Mouse (Mus musculus) thymus, adult 2 months (tissue): ENCODE data around the gene Hexdc. TPM values are rescaled to one million over a fixed set of nuclear protein-coding genes. Genes with fewer than 3 reads are reported as not detected.

Experiments used
- DNase-seq: peaks from one replicate; pipeline ENCODE4 v3.0.0; 2021
- H3K27ac ChIP-seq: fragments of 200-500 bp; 2 replicates; pipeline ENCODE4 v1.5.1; 2012; ENCODE audit warnings: low read length, control low read depth; ENCODE audit not compliant: control insufficient read depth, insufficient read depth
- H3K27me3 ChIP-seq: fragments of 200-500 bp; 2 replicates; pipeline ENCODE4 v1.6.1; 2012; ENCODE audit warnings: mild to moderate bottlenecking, low read length, moderate library complexity, mixed read lengths; ENCODE audit not compliant: control insufficient read depth, insufficient read depth
- H3K36me3 ChIP-seq: fragments of 200-500 bp; 2 replicates; pipeline ENCODE4 v1.6.1; 2012; ENCODE audit warnings: mild to moderate bottlenecking, low read length, moderate library complexity; ENCODE audit not compliant: control insufficient read depth, insufficient read depth
- H3K4me1 ChIP-seq: fragments of 200-500 bp; replicated peaks from 2 replicates; pipeline ENCODE4 v1.6.1; 2012; ENCODE audit warnings: low read length; ENCODE audit not compliant: control insufficient read depth, insufficient read depth
- H3K4me3 ChIP-seq: fragments of 200-500 bp; 2 replicates; pipeline ENCODE4 v1.5.1; 2012; ENCODE audit warnings: mild to moderate bottlenecking, low read length, control low read depth, moderate library complexity; ENCODE audit not compliant: control insufficient read depth, insufficient read depth
- CTCF ChIP-seq: fragments of 200-500 bp; IDR thresholded peaks from 2 replicates; pipeline ENCODE4 v1.5.1; 2012; ENCODE audit warnings: mild to moderate bottlenecking, control low read depth, low read length, moderate library complexity, borderline replicate concordance; ENCODE audit not compliant: control insufficient read depth, poor library complexity, insufficient read depth; ENCODE audit errors: extremely low read depth
- POLR2A ChIP-seq: fragments of 200-500 bp; IDR thresholded peaks from 2 replicates; pipeline ENCODE4 v1.6.1; 2012; ENCODE audit warnings: mild to moderate bottlenecking, low read length, control low read depth, moderate library complexity; ENCODE audit not compliant: control insufficient read depth, poor library complexity, insufficient read depth; ENCODE audit errors: extremely low read depth
- WGBS: fragments of 180-500 bp; shearing (Covaris S2); methylation state at CpG from one replicate; pipeline ENCODE4 v1.1.7; 2018; 5-methylcytosine and 5-hydroxymethylcytosine counted together
- polyA plus RNA-seq: library from polyadenylated mRNA; depleted of rRNA; stranded (reverse); fragments of >200 nt; gene quantifications from 2 replicates; pipeline ENCODE4 v1.2.3, GENCODE M21; 2012

The Hexdc gene
- polyA plus RNA-seq, 1 experiment = 15.0 TPM

GRCm38 (mm10) chr11:121221321-121222010 lies 17.2 kb downstream of the Hexdc start:
- TF ChIP-seq POLR2A (no peak), CTCF (no peak)
- no peak overlapping the region for H3K27ac ChIP-seq
- no peaks in the 10 kb centered on the region for H3K27me3 ChIP-seq
- no peak for DNase-seq
- H3K4me3 ChIP-seq = no peak overlapping the region
- peaks cover 50% of the 10 kb centered on the region for H3K36me3 ChIP-seq
- WGBS = 95% methylated on average over 6 of the region's 6 CpGs
- H3K4me1 ChIP-seq = no peaks in the 10 kb centered on the region

- Histone ChIP-seq H3K36me3 (peaks cover 39% of the 10 kb centered on the region), H3K27ac (peak overlapping the region; percentile 78), H3K27me3 (no peaks in the 10 kb centered on the region), H3K4me1 (peaks cover 10% of the 10 kb centered on the region), H3K4me3 (peak overlapping the region; percentile 92)
- WGBS = 3% methylated on average over 21 of the region's 21 CpGs
- peak; percentile 21 for DNase-seq
- no peak for TF ChIP-seq CTCF
- no peak for TF ChIP-seq POLR2A
These were observed 24.1 kb downstream of the Hexdc start for GRCm38 (mm10) chr11:121228129-121229017.

GRCm38 (mm10) chr11:121229018-121229439 lies 24.8 kb downstream of the Hexdc start, which contains the start of gene Cybc1:
TSS of gene Cybc1 (minus strand) at chr11:121229322.
- TF ChIP-seq CTCF (peak; percentile 72; the same call in 1 of the 2 replicates), POLR2A (peak; percentile 79)
- peaks cover 10% of the 10 kb centered on the region for H3K4me1 ChIP-seq
- DNase-seq = peak; percentile 84
- H3K36me3 ChIP-seq = peaks cover 32% of the 10 kb centered on the region
- WGBS = under 1% methylated on average over 23 of the region's 23 CpGs
- peak within 1 kb of the TSS; percentile 92 for H3K4me3 ChIP-seq
- H3K27ac ChIP-seq = peak within 1 kb of the TSS; percentile 78
- no peaks in the 10 kb centered on the region for H3K27me3 ChIP-seq

- no peak overlapping the region for H3K4me3 ChIP-seq
- H3K4me1 ChIP-seq = peaks cover 10% of the 10 kb centered on the region
- no peak overlapping the region for H3K27ac ChIP-seq
- TF ChIP-seq POLR2A (no peak), CTCF (no peak)
- no peak for DNase-seq
- no peaks in the 10 kb centered on the region for H3K27me3 ChIP-seq
- H3K36me3 ChIP-seq = peaks cover 11% of the 10 kb centered on the region
- 94% methylated on average over 4 of the region's 4 CpGs for WGBS
These were observed 27.0 kb downstream of the Hexdc start for GRCm38 (mm10) chr11:121231191-121231590.

- no peak for TF ChIP-seq POLR2A
- no peak for TF ChIP-seq CTCF
- no peaks in the 10 kb centered on the region for H3K27me3 ChIP-seq
- no peak overlapping the region for H3K27ac ChIP-seq
- WGBS = 92% methylated on average over 4 of the region's 4 CpGs
- peaks cover 5% of the 10 kb centered on the region for H3K36me3 ChIP-seq
- no peak overlapping the region for H3K4me3 ChIP-seq
- no peak for DNase-seq
- H3K4me1 ChIP-seq = peaks cover 10% of the 10 kb centered on the region
These were observed 27.5 kb downstream of the Hexdc start for GRCm38 (mm10) chr11:121231628-121232291.

- no peak overlapping the region for H3K27ac ChIP-seq
- no peak for DNase-seq
- H3K36me3 ChIP-seq = no peaks in the 10 kb centered on the region
- H3K27me3 ChIP-seq = no peaks in the 10 kb centered on the region
- H3K4me1 ChIP-seq = peaks cover 9% of the 10 kb centered on the region
- 63% methylated on average over 4 of the region's 4 CpGs for WGBS
- no peak overlapping the region for H3K4me3 ChIP-seq
- no peak for TF ChIP-seq POLR2A
- TF ChIP-seq CTCF = no peak
These were observed 28.5 kb downstream of the Hexdc start for GRCm38 (mm10) chr11:121232706-121233105.
